Mouse (Mus musculus) bone marrow, adult 2 months (tissue): ENCODE results near the gene Bclaf3.

Source experiments
- CTCF ChIP-seq: fragments of 200-500 bp; IDR thresholded peaks from 2 replicates; pipeline ENCODE4 v1.5.1; 2011; ENCODE audit warnings: low read length, control low read depth; ENCODE audit not compliant: control insufficient read depth, insufficient read depth
- POLR2A ChIP-seq: fragments of 200-500 bp; IDR thresholded peaks from 2 replicates; pipeline ENCODE4 v1.6.1; 2011; ENCODE audit warnings: low read depth, mild to moderate bottlenecking, control low read depth, low read length, borderline replicate concordance; ENCODE audit not compliant: control insufficient read depth

DNA sequence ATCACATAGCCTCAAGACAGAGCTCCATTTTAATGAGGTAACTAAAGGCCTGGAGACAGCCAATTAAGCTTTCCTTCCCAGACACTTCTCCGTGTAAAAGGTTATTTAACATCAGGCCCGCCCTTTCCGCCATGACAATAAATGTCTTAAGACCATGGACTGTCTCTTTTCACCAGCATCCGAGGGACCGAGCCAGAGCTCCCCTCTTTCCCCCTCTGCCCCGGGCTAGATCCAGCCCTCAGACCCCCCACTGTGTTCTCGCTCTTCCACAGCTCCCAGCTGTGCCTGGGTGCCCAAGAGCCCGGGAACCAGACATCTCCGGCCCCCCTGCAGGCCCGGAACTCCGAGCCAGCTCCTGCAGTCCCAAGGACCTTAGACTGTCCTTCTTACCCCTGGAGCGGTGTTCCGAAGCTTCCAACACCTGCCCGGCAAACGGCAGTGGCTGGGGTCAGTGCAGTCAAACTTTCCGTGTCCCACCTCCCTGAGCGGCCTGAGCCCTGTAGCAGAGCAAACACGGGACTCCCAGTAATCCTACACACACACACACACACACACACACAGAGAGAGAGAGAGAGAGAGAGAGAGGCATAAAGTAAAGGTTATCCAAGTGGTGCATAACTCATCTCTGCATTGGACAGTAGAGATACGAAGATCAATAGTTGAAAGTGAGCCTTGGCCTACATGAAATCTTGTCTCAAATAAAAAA lies 18.0 kb upstream of the Bclaf3 start:
- TF ChIP-seq CTCF = no peak
- no peak for TF ChIP-seq POLR2A
